Mouse (Mus musculus): Measurements from ENCODE around the gene Degs2.

Degs2 gene

DNA sequence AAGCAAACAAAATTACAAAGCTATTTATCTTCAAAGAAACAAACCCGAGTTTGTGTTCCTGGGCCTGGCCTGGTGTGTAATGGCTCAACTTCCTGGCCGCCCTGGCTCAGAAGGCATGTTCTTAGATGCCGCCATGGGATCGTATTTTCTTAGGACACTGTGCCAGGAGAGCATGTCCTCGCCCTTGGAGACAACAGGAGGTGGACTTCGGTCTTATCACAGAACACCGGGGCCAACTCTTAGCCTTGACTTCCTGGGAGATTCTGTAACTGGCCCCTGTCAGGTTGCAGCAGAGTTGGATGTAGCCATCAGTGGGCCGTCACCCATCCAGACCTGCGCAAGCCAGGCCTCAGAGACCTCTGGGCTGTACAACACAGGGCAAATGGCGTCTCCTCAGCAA, 2.5 kb downstream of the Degs2 start:
- DNase-seq, result no peak

- no peak for DNase-seq
These were observed 3.2 kb downstream of the Degs2 start for GRCm38 (mm10) chr12:108698697-108699471.

GRCm38 (mm10) chr12:108694223-108694622, 7.9 kb downstream of the Degs2 start:
- DNase-seq, result no peak

- DNase-seq, result no peak
These were observed 8.5 kb downstream of the Degs2 start for GRCm38 (mm10) chr12:108693592-108693991.

- no peak for DNase-seq
These were observed 11.6 kb downstream of the Degs2 start for GRCm38 (mm10) chr12:108690529-108690928.

DNA sequence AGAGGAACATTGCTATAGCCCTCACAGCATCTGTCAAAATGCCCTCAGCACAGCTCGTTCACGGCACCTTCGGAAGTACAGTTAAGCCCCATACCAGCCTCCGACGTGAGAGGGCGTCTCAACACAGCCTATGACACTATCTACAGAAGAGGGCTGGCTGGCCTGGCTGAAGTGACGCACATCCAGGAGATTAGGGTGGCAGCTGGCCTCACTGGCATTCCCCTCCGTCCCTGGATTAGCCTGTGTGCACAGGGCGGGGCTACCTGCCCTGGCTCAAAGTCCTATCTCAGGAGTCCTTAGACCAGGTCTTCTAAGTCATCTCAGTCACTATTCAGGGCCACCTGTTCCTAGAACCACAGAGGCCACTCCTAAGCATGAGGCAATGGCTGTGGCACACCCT, 12.9 kb downstream of the Degs2 start:
- no peak for DNase-seq

DNA sequence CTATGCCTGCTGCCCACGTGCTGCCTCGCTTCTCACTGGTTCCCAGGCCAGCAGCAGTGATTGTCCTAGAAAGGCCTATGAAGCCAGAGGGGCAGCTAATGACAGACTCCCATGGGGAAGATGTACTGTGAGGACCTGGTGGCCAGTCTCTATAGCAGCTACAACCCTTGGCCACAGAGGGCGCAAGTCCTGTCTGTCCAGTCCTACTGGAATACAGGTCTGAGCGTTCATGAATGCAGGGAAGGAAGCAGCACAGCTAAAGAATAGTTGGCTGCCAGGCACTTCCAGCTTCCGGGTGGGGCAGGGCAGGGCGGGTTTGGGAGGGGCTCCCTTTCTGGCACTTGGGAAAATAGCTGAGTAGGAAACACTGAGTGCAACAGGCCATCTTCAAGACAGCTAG, 15.2 kb downstream of the Degs2 start:
- DNase-seq, result no peak

GRCm38 (mm10) chr12:108686463-108686862, 15.7 kb downstream of the Degs2 start:
- DNase-seq, result peak; percentile 78

- no peak for DNase-seq
These were observed 19.7 kb downstream of the Degs2 start for GRCm38 (mm10) chr12:108682240-108683023.

DNA sequence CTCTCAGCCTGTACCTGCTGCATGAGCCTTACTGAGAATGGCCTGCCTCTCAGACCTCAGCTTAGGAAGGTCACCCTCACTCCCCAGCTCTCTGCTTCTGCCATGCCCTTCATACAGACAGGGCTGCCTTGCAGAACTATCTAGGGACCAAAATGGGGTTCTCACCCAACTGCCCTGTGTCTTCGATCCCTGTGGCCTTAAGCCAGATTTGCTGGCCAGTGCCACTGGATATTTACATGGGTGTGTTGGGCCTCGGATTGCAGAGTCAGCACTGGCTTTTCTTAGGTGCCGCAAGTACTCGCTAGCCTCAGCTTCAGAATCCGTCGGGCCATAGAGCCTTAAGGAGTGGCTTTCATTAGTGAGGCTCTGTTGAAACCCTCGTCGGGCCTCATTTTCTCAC, 21.3 kb downstream of the Degs2 start:
- no peak for DNase-seq

DNA sequence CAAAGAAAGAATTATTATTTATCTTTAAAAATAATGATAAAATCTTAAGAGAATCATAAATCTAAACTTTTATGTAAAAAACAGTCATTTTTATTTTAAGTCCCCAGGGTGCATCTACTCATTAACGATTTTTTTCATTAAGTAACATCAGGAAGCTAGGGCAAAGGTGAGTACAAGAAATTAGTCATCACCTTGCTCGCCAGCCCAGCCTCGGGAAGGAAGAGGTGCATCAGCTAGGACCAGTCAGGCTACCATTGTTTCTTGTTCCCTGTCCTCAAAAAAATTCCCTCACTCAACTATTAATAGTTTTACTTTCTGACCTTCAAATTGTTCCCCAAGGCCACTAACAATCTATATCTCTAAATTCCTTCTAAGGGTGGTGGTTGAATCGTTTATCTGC, 23.7 kb downstream of the Degs2 start:
- DNase-seq, result no peak

GRCm38 (mm10) chr12:108677116-108677515, 25.0 kb downstream of the Degs2 start:
- no peak for DNase-seq

- no peak for DNase-seq
These were observed 26.3 kb downstream of the Degs2 start for GRCm38 (mm10) chr12:108675614-108676401.

GRCm38 (mm10) chr12:108674916-108675315, 27.2 kb downstream of the Degs2 start:
- no peak for DNase-seq

- no peak for DNase-seq
These were observed 27.6 kb downstream of the Degs2 start for GRCm38 (mm10) chr12:108674502-108674901.

- no peak for DNase-seq
These were observed 28.6 kb downstream of the Degs2 start for GRCm38 (mm10) chr12:108673546-108673945.

GRCm38 (mm10) chr12:108672908-108673307, 29.2 kb downstream of the Degs2 start:
- DNase-seq, result peak; percentile 50

GRCm38 (mm10) chr12:108671541-108671940, 30.6 kb downstream of the Degs2 start:
- peak; percentile 47 for DNase-seq

DNA sequence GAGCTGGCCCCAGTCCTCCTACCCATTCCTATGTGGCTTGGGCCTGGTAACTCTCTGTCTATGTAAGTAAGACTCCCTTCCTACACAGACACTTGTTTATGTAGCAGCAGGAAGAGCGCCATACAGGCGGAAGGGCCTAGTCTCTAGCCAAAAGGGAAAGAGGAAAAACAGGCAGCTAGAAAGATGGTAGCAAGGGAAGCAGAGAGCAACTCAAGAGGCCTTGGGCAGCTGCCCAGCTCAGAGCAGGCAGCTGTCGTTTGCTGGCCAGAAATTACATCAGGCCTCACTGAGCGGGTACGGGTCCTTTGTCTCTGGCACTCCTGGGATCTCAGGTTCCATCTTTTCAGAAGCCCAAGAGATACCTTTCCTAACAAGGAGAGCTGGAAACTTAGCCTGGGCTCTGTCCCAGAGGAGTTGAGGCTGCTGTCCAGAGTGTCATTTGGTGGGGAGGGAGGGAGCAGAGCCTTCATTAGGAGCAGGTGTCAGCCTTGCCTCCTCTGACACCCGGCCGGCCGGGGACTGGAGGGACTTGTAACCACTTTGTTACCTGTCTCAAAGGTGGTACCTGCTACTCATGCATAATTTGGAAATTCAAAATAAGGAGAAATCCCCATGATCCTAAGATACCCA, 33.4 kb downstream of the Degs2 start:
- no peak for DNase-seq

DNA sequence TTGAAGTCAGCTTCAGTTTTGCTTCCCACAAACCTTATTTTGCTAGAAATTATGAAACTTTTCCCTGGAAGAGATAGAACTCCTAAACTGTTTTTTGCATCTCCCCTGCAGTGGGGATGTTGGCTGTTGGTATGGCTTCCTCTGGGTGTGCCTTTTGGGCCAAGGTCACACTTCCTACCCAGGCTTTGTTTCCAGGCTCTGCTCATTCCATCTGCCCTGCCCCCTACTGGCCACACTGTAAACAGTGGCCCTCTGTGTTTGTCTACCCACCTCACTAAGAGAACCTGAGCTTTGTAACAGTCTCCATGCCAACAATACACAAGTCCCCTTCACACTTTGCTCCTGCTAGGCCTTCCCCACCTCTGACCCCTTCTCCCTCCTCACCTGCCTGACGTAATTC, 44.8 kb downstream of the Degs2 start:
- peak; percentile 82 for DNase-seq

GRCm38 (mm10) chr12:108653358-108654335, 48.5 kb downstream of the Degs2 start:
- DNase-seq, result peak; percentile 40
